Mouse (Mus musculus) activated CD4-positive, CD25-positive, alpha-beta regulatory T cell, adult 4 months (primary cell): ENCODE measurements around the gene Chn1. TPM values are rescaled to one million over a fixed set of nuclear protein-coding genes. Genes with fewer than 3 reads are reported as not detected.

Experiments
- ATAC-seq: one replicate; pipeline ENCODE4 v1.8.0; 2017
- polyA plus RNA-seq, 2 experiments: library from polyadenylated mRNA; unstranded; fragments of 100-300 nt; shearing (Covaris generic); gene quantifications; one replicate each; pipeline ENCODE4 v1.2.1; 2017

The Chn1 gene
- polyA plus RNA-seq, 2 experiments from 2014 or later = not detected

DNA sequence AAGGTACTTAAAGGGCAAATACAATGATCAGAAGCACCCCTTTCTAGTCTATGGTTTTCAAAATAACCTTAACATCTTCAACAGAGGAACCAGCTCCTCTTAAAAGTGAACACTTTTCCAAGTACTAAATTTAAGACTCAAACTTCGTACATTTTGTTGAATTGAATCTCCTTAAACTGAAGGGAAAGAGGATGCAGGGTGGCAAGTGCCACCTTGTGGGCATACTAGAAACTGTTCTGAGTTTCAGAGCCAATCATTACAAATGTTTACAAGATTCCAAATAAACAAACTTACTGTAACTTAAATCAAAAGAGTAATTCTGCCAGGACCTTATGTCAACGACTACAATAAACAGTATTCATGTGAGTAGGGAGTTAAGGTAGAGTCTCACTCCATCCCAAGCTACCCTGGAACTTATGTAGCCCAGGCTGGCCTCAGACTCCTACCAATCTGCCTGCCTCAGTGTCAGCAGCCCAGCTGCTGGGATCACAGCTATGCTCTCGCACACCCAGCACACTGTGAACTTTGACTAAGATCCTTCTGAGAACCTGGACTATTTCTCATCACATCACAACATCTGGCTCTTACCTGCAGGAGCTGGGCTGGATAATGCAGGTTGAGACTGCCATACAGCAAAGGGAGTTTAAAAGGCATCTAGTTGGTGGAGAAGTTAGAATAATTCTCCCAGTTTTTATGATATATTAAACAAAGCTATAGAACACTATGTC lies 29.3 kb downstream of the Chn1 start:
- ATAC-seq = no peak

- no peak for ATAC-seq
These were observed 33.9 kb downstream of the Chn1 start for GRCm38 (mm10) chr2:73741286-73741685.

DNA sequence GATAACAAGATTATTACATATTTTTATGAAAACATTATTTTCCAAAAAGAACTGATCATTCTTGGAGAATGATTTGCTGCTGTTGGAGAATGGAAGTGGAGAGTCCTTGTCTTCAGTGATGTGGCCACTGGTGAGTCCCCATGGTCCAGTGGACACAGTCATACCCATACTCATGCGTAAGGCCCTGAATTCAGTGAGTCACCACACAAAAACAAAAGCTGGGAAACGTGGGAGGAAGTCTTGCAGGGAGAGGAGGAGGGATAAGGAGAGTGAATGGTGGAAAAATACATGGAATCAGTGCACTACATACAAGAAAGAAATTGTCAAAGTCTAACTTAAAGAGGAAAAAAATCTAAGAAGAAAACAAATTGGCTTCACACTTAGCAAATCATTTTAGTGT lies 47.3 kb downstream of the Chn1 start:
- no peak for ATAC-seq

DNA sequence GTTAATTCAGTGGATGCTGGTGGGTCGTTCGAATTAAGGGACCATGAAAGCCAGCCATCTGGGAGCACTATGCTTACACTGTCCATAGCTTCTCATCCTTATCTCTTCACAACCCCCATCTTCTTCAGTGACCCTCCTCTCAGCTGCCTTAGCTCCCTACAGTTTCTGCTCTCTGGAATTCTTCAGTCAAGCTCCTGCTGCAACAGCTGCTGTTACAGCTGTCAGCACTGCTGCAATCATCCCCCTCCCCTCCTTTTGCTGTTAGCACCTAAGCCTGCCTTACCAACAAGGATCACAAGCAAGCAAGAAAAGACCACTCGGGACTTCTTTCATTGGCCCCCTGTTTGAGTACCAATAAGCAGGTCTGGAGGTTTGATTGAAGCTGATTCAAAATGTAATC lies 50.2 kb downstream of the Chn1 start:
- no peak for ATAC-seq

GRCm38 (mm10) chr2:73721821-73722220 lies 53.3 kb downstream of the Chn1 start:
- no peak for ATAC-seq

GRCm38 (mm10) chr2:73712481-73712880 lies 62.7 kb downstream of the Chn1 start:
- no peak for ATAC-seq

DNA sequence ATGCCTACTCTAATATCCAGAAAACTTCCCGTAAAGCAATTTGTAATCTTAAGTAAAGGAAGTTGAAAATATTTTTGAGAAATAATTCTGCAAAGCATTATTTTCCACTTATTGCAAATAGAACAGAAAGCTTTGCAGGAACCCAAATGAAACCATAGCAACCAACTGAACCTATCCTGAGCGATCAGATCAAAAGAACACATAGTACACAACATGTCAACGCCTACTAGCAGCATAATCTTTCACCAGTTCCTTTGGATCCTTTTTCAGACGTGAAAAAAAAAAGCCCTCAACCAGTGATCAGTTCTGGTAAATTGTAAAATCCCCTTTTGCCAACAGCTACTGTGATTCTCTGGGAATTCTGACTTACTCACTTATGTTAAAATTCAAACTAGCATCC lies 82.1 kb downstream of the Chn1 start:
- ATAC-seq = no peak

- ATAC-seq = no peak
These were observed 84.2 kb downstream of the Chn1 start for GRCm38 (mm10) chr2:73690783-73691604.

GRCm38 (mm10) chr2:73682500-73682899 lies 92.6 kb downstream of the Chn1 start:
- no peak for ATAC-seq

DNA sequence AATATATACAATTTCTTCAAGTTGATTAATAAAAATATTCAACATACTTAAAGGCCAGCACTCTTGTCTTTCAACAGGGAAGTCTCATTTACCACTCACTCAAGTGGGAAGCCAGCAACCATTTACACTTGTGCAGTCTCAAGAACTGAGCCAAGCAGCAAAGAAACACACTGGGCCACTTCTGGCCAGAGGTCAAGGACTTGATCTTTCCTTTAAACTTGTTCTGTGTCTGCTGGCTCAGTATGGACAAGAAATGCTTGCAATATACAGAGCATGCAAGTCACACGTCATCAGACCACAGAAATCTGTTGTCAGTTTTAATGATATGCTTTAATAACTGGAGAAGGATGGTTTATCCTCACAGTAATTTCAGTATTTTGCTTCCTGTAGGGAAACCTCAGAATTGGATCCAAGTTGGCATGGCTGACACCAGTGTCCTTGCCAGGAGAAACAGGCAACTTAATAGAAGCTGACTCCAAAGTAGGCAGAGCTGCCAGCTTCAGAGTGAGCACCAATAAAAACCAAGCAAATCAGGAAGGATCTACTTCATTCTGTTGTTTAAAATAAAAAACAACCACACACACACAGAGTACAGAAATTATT lies 94.6 kb downstream of the Chn1 start:
- ATAC-seq = no peak

GRCm38 (mm10) chr2:73668608-73669007 lies 106.5 kb downstream of the Chn1 start:
- no peak for ATAC-seq

- no peak for ATAC-seq
These were observed 114.5 kb downstream of the Chn1 start for GRCm38 (mm10) chr2:73660566-73661134.

DNA sequence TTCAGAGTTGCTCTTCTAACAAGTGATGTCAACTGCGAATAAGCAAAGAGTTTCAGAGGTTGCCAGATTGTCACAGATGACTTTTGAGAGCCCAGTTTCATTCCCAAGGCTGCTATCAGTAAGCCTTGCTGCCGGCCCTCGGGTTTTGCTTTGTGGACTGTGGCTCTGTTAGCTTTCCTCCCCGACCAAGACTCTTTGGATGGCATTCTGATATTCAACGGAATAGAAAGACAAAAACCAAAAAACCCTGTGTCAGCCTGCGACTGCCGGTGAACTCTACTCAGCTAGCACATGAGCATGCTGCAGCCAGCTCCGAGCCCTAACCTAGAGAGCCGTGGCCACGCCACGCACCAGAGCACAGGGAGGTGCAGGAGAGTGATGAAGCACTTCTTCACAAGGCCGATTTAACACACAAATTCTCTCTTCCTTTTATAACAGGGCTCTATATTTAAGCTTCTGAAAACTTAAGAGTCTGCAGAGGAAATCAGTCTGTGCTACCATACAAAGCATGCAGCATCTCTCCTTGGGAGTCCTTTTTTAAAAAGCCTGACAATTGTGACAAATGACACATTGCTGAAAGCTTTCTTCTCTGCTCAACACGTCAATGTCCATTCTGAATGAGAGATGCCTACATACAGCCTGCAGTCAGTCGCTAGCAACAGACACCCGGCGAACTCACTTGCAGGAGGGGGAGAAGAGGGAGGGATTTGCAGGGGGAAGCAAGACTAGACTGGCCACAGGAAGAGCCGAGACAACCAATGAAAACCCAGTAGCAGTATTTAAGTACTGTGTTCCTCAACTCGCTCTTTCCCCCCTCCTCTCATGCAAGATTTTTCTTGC lies 115.2 kb downstream of the Chn1 start:
- ATAC-seq = no peak

- no peak for ATAC-seq
These were observed 116.1 kb downstream of the Chn1 start for GRCm38 (mm10) chr2:73659041-73659440.

DNA sequence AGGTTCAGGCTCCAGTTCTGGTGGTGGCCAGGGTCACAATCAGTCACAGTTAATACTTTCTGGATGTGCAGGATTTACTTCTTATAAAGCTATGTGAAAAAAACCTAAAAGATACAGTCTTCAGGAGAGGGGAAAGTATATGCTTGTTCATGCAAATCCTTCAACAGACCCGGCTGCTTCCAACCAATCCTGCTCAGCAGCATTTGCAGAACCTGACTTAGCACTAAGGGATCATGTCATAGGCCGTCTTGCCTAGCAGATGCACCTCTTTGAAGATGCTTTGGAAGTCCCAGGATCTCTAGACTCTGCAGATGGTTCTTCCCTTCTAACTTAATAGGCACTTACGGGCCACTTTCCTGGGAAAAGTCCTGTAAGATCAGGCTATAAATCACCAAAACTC lies 117.2 kb downstream of the Chn1 start:
- no peak for ATAC-seq

DNA sequence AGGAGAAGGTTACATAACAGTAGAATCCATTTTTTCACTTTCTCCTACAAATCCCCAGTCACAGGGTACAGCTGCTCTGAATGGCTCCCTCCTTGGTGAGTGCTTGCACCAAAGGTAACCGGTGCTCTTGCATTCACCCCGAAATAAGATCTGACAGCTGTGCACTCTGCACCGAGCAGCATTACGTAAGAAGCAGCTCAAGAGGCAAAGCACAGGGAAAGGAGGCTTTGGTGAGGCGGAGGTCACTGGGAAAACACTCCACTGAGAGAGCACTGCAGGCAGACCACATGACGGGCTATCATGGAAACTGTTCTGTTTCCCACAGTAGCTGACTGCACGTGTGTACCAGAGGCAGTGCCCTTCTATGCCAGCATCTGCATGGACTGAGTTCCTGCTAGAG lies 118.0 kb downstream of the Chn1 start:
- ATAC-seq = no peak

DNA sequence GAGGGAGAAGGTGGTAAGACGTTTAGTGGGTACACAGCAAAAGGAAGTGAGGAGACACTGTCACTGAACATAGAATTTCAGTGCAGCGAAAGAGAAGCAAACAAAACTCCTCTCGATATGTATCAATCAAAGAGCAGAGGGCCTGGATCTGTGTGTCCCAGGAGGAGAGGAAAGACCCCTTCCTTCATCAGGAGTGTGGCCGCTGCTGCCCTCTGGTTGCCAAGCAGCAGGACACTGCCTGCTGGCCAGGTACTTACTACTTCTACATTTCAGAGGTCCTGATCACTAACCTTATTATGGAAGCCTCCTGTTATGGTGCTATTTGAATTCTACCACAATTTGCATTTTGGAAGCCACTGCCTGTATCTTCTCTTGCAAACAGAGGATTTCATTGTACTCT lies 119.5 kb downstream of the Chn1 start:
- ATAC-seq = no peak

GRCm38 (mm10) chr2:73654892-73655243 lies 120.3 kb downstream of the Chn1 start:
- no peak for ATAC-seq

DNA sequence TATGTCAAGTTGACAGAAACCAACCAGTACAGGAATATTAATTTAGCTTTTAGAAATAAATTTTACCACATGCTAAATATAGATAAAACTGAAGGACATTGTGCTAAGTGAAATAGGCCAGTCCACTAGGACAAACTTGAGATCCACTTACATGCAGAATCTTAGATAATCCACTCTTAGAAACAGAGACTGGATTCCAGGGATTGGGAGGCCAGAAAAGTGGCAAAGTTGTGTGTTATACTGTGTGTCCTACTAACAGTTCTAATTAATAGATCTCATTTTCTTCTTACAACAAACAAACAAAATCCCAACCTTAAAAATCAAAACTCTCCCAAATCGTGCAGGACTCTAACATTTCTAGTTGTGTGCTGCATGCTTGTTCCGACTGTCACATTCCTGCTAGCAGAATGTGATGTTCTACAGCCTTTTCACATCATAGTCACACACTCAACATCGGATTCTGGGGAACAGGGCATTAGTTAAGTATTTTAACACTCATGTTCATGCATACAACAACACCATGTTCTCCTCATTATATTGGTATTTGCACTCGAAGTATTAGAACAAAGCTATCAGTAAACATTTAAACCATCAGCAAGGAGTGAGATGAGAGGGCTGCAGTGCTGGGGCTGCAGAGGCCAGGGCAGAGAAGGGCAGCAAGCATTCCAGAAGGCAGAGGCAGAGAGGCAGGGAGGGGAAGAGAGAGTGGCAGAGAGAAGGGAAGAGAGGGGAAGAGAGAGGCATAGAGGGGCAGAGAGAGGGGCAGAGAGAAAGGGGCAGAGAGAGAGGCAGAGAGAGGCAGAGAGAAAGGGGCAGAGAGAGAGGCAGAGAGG lies 120.9 kb downstream of the Chn1 start:
- ATAC-seq = no peak

- no peak for ATAC-seq
These were observed 137.5 kb downstream of the Chn1 start for GRCm38 (mm10) chr2:73637688-73638087.

DNA sequence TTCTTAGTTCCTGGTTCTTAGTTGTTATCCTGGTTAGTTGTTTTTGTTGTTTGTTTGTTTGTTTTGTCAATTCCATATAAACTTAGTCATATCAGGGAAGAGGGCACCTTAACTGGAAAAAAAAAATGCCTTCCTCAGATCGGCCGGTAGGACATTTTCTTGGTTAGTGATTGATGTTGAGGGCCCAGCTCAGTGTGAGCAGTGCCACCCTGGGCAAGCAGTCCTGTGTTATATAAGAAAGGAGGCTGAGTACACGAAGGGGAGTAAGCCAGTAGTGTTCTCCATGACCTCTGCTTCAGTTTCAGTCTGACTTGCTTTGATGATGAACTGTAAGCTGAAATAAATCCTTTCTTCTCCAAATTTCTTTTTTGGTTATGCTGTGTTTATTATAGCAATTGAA lies 138.8 kb downstream of the Chn1 start:
- ATAC-seq = no peak

DNA sequence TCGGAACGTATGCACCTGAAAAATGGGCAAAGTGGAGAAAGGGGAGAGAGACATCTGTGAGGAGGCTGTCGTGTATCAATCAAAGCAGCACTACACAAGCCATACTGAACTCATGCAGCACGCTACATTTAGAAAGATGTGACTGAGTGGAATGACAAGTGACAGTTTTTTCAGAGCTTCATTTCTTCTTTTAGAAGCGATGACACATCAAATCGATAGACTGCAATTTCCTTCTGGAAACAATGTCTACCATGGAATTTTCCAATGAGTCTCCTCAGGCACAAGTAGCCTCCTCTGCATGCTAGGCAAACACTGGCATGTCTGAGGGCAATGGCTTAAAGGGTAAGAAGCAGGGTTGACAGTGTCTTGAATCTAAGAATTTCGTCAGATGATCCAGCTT lies 143.3 kb downstream of the Chn1 start:
- no peak for ATAC-seq
